Mouse (Mus musculus) cerebral cortex, adult 2 months (tissue): ENCODE measurements around the gene Tifab.

Source experiments
- WGBS: fragments of 180-500 bp; shearing (Covaris S2); methylation state at CpG from one replicate; pipeline ENCODE4 v1.1.7; 2018; 5-methylcytosine and 5-hydroxymethylcytosine counted together

Tifab gene

DNA sequence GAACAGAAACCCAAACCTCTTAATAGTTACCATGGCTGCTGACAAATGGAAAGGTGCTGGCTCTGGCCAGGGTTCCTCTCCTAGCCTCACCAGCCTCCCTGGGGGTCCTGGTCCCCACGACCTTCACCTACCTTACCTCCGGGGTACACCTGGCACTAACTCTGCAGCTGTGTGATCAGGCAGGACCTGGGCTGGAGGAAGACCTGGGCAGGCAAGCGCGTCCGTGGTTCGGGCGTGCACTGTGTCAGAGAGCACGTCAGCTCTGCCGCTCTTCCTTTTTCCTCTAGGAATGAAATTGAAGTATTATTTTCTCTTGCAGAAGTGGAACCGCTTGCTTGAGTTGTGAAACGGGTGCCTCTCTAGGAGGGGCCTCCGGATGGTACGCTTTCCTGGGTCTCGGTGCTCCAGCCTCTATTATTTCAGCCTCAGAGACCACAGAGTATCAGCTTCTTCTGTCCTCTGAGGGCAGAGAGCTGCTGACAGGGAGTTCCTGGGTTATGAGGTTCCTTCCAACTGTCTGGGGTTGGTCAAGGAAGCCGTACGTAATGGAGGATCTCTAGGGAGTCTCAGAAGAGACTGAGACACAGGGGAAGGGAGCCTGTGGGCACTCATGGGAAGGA is at the start of gene Tifab:
TSS of gene Tifab (minus strand) at position 470 of the 620 bp plus-strand sequence.
- WGBS, result 86% methylated on average over 16 of the region's 16 CpGs

DNA sequence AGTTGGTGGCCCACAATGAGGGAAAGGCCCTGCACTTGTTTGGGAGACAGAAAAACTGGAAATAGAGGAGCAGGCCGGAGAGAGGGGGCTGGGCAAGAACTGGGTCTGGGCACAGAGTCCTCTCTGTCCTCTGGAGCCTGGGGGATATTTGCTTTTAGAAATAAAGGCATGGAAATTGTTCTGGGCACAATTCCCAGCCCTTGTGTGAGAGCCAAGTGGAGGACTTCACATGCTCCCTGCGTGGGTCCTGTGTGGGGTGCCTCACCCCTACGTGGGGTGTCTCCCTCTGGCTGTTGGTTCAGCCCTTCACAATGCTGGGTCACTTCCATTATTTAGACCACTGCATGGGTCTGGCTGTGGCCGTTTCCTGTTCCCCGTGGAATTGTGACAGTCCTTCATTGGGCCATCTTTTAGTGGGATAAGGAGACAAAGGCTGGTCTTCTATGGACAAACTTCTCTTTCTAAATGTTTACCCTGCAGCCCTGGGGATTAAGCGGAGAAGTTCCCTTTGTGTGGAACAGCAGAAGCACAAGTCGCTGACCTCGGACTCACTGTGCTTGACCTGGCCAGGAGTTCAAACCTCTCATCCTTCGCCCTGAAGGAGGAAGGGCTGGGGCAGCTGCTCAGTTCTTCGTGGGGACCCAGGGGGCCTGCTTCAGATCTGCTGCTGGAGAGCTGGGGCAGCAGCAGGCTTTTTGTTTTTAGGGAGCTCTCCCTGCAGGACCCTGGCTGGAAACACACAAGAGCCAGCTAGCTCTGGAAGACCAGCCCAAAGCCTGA is 47.7 kb upstream of the Tifab start:
- WGBS, result 41% methylated on average over 10 of the region's 10 CpGs

DNA sequence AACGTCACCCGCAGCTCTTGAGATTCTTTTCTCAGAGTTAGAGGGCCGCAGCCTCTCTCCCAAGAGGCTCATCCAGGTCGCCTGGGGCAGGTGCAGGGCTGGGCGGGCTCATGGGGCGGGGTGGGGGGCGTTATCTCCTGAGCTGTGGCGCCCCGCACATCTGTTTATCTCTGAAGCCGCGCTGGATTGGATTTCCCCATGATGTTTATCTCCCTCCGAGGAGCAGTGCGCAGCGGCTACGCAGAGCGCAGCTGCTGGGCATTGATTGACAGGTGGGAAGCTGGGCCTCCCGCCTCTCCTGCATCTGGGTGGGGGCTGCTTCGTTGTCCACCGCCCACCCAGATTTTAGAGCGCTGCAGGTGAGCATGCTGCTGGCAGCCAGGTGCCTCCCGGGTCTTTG is 44.9 kb upstream of the Tifab start:
- 65% methylated on average over 21 of the region's 21 CpGs for WGBS

DNA sequence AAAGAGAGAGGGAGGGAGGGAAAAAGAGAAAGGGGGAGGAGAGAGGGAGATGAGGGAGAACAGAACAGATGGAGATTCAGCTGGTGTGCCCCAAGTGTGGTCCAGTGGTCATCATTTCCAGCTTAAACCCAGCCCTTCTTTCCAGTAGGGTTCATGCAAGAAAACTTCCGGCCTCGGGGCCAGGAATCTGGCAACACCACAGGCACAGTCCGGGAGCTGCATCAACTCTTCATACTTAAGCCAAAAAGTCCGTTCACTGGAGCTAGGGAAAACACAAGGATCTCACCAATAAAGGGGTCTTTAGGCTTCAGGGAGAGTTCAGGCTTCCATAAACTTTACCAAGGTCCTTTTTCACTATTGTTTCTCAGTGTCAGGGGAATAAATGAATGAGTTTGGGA is 44.2 kb upstream of the Tifab start:
- WGBS, result 59% methylated on average over 4 of the region's 4 CpGs

DNA sequence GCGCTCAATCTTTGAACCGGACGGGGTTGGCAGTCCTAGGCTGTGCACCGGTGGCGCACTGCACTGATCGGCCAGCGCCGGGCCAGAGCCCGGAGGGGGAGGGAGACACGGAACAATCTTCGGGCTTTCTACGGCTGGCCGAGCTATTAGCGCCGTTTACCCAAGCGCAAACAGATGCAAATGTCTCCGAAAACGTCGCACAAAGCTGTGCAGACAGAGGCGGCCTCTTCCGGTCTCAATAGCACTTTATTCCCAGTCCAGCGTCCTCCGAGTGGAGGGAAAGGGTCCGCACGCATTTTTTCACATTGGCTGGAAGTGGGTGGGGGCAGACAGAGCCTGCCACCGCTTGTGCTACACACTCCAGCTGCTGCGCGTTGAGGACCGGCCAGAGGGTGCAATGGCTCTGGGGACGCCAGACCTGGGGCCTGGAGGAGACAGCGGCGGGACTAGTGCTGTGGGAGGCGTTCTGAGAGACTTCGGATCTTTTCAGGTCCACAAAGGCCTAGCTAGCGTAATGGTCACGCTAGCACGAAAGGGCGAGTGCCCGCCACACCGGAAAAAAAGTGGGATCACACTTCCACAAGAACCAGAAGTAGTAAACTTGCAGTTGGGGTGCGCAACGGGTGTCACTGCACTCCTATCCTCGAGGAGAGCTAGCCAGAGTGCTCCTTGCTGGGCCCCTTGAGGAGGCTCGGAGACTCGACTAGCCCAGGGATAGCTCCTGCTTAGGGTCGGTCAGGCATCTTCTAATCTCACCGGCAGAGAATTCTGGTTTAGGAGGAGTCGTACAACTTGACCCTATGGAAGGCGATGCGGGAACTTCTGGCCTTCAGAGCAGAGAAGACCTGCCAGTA is 43.5 kb upstream of the Tifab start:
- WGBS, result 19% methylated on average over 50 of the region's 50 CpGs

DNA sequence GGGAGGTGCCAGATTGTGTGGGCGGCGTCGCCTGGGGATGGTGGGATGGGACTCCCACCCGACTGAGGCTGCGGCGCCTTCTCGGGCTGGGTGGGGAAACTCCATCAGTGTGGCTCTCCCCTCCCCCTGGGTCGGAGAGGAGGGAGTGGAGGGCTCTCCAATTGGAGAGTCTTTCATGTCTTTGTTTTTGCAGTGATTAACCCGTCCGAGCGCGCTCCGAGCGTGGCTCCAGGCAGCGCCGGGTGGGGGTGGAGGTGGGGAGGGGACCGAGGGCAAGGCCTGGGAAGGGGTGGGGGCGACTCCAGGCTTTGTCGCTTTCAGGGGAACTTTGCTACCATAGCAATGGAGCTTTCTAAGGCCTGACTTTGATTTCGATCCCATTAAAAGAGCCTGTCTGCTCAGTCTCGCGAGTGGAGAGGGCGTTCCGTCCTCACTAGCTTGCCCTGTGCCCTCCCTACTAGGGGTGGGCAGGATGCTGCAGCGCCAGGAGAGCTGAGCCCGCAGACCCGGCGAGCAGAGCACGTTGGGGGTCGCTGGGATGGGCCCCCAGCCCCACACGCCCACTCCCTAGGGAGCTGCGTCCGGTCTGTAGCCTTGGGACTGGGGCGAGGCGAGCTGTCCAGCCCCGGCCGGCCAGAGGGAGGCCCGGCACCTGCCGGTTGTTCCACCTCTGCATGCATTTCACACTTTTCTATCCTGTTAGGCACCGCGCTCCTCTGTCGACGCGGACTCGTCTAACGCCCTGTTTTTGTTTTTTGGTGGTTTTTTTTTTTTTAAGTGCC is 42.6 kb upstream of the Tifab start:
- 4% methylated on average over 46 of the region's 46 CpGs for WGBS

DNA sequence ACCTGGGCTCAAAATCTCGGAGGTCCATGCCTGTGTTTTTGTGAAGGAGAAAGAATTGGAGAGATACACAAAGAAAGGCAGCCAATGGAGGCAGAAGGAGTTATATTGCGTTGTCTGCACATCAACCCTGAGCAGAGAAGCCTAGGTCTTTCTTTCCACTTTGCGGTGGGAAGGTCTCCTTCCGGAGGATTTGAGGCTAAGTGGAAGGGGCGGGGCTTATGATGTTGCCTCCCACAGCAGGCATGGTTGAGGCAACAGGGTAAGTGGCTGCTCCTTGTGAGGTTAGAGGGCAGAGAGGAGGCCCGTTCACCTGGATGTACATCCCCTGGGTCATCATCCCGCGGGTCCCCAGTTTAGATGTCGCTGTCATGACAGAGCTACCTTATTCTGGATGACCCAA is 40.6 kb upstream of the Tifab start:
- WGBS, result 83% methylated on average over 9 of the region's 9 CpGs

DNA sequence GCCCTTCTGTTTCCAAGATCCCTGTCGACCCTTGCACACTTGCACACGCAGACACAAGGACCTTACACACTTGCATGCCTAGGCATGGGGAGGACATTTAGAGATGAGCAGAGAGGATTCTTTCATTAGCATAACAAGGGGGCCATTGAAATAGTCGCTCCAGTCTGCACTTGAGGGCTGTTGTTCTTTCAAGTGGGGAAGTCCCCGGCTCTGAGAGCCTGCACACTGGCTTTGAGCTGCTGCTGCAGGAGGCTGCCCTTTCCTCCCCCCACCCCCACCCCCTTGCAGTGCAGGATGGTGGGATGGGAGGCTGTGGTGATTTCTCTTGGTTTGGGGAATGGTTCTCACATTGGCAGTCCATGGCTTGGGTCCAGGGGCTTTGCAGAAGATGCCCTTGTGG is 37.4 kb upstream of the Tifab start:
- 52% methylated on average over 4 of the region's 4 CpGs for WGBS

DNA sequence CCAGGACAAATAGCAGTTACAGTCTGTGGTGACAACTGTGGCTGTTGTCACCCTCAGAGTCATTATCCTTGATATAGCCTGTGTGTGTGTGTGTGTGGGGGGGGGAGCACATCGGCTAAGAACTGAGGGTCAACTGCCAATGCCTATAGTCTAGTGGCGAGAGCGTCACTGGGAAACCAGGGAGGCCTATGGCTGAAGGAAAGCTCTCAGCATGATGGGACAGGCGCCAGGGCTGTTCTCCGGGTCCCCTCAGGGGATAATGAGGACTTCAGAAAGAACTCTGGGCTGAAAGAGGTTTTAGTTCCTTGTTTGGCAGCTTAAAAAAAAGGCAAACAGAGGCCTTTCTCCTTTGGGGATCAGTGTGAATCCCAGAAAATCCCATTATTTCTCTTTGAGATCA is 35.9 kb upstream of the Tifab start:
- 66% methylated on average over 5 of the region's 5 CpGs for WGBS

DNA sequence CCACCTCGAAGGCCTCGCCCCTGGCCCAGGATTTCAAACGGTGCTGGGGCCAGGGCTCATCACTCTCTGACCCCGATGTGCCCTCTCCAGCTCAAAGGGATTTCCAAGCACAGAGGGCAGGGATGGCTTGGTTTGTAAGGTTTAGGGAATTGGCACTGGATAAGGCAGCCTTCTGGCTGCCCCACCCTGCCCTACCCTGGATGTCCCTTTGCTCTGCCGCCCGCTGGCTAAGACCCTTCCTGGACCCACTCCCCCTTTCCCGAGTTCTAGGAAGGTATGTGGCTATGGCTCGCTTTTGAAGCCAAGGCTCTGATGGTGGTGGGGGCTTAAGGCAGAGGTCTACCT is 30.4 kb upstream of the Tifab start:
- WGBS, result 48% methylated on average over 8 of the region's 8 CpGs

DNA sequence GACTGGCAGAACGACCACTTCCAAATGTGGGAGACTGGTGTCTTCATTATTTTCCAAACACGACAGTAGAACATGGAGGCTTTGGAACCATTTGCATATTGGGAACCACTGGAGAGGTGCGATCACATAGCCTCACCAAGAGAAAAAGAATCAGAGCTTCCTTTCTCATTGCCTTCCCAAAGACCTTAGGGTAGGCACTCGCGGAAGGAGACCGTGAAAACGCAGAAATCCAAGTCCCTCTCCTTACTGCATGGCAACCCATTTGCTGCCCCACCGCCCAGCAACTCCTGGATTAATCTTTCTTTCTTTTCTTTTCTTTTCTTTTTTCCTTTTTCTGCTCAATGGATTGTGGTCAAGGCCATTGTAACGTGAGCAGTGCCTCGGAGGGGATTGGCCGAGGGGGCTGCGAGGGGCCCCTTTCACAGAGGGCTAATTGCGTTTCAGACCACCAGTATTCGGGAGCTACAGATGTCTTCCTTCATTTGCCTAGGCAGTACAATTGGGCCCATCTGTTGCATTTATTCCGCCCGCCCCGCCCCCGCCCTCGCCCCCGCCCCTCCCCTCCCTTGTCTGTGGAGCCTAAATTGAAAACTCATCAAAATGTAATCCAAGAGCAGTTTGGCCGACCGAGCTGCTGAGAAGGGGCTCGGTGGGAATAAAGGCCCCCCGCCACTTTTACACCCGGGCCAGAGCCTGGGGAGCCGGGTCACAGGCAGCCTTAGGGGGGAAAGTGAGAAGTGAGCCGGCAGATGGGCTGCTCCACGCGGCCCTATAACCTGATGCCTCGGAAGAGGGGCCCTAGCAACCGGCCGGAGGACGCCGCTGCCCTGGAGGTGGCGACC is 29.8 kb upstream of the Tifab start:
- 28% methylated on average over 35 of the region's 35 CpGs for WGBS

DNA sequence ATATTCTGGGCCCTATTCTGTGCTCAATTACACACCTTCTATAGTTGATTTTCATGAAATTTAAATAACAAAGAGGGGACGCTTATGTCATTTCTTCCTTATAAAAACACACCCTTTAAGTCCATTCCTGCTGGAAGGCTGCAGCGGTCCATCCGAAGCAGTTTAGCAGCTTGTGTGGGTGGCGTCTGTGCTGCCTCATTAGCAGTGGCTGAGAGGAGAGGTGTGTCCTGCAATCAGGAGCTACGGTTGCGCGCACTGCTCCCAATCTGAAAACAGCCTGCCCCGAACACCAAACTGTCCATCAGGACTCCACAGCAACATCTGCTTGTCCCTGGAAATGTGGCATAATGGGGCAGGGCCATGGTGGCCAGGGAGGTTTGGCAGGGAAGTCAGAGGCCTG is 20.8 kb upstream of the Tifab start:
- WGBS, result 73% methylated on average over 8 of the region's 8 CpGs

DNA sequence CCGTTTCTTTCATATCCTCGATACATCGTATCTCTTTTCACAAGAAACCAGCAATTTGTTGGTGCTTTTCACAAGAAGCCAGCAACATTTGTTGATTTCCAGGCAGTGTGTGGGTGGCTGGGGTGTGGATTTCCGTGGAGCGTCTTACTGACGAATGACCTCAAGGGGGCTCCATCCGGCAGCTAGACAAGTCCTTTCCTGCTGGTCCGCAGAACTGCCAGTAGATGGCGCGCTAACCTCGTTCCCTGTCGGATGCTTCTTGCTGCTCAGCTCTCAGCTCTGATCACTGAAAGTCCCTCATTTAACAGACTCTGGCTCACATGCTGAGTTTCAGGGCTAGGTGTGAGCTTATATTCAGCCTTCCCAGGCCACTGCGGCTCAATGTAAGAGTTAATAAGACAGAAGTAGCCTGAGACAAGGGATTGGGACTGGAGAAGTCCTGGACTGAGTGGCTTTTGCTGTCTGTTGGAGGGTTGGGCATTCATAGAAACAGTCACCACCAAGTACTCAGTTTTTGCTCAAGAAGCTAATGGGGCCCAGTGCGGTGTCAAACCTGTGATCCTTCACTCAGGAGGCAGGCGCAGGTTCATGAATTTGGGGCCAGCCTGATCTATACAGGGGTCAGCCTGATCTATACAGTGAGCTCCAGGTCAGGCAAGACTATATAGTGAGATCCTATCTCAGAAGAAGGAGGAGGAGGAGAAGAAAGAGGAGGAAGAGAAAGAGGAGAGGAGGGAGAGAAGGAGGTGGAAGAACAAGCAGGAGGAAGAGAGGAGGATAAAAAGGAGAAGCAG is 19.0 kb upstream of the Tifab start:
- WGBS, result 9% methylated on average over 15 of the region's 15 CpGs

DNA sequence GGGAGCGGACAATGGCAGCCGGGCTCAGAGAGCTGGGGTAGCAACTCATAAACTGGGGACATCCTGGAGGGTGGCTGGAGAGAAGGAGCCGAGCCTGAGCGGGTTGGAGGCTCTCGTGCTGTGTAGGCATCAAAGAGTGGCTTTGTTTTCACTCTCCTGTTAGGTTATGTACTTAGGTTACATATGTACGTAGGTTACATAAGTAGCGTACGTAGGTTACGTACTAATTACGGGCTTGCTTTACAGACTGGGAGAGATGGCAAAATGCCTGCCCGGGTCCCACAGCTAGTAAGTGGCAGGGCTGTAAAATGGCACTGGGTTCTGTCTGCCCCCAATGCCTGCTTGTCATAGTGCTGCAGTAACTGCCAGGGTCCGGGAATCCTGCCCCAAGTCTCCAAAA is 18.3 kb upstream of the Tifab start:
- WGBS, result 54% methylated on average over 12 of the region's 12 CpGs

DNA sequence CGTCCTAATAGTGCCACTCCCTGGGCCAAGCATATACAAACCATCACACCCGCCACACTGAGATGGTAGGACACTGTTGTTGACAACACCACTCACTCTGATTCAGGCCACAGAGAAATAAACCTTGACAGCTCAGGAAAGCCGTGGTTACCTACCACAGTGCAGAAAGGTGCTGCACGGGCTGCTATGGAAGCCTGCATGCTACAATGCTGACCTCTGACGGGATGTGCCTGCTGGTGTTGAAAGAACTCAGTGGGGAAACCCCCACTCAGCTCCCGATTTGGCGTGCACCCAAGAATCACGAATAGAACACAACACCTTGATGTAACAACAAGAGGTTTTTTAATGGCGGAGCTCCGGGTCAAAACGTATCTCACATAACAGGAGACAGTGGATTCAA is 17.1 kb upstream of the Tifab start:
- WGBS, result 84% methylated on average over 11 of the region's 11 CpGs

DNA sequence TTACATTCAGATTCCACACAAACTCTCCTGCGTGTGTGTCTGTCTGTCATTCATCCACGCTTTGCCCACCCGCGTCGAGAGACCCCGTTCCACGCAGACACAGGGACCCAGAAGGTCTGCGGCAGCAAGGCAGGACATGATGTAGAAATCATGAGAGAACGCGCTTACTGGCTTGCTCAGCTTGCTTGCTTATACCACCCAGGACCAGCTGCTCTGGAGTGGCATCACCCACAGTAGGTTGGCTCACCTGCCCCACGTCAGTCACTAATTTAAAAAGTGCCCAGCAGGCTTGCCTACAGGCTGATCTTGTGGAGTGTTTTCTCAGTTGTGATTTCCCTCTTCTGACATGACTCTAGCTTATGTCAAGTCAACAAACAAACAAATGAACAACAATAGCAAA is 15.5 kb upstream of the Tifab start:
- WGBS, result 97% methylated on average over 11 of the region's 11 CpGs

DNA sequence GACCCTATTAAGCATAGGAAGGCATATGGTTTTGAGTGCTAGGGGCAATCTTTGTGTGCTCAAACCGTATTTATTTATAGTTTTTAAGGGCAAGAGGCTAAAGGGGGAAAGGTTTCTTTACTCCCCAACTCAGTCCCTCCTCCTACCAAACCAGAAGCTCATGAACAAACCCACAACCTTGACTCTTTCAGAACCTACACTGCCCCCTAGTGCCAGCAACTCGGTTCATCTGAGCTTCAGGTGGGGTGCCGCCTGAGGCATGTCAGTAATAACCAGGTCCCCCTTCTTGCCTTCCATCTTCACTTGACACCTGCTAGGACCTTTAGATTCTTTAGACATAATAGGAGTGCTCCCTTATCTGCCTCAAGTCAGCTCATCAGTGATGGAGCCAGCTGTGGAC is 12.5 kb upstream of the Tifab start:
- 47% methylated on average over 3 of the region's 3 CpGs for WGBS

DNA sequence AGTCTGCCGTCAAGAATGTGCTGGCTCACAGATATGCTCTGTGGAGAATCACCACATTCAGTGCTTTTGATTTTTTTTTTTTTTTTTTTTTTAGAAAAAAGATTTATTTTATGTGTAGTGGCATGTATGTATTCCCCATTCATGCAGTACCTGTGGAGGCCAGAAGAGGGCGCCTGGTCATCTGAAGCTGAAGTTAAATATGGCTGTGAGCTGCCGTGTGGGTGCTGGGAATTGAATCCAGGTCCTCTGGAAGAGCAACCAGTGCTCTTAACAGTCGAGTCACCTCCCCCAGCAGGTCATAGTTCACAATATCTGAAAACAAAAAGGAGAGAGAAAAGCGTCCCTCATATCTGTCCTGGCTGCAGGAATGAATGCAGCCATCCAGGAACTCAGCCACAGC is 11.0 kb upstream of the Tifab start:
- 74% methylated on average over 5 of the region's 5 CpGs for WGBS

DNA sequence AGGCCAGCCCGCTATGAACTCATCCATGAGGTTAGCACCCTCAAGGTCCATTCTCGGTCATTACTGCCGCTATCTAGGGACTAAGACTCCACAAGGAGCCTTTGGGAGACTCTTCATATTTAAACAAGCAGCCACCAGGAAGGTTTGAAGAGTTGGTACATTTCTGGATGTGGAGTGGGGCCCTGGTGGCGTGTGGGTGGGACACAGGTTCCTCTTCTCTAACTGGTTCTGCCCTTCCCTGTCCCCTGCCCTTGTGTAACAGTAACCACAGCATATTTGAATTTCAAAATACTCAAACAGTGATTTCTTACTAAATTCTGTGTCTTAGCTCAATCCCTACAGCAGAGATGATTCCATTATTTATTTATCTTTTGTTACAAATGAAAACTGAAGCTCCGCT is 5.0 kb upstream of the Tifab start:
- 87% methylated on average over 5 of the region's 5 CpGs for WGBS

DNA sequence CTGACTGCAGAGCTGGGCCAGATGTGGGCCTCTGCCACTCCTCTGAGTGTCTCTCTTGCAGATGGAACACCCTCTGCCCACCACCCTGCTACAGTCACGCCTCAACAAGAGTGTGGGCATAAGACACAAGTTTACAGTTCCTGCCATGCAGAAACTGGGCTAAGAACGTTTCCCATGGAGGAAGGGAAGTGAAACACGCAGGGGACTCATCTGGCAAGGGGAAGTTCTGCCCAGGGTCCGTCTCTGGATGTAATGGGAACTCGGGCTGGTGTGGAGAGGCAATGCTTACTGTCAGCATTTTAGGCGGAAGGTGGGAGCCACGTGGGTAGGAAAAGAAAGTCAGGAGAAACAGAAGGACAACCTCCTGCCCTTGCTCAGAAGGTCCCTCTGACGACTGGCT is 2.7 kb upstream of the Tifab start:
- 67% methylated on average over 8 of the region's 8 CpGs for WGBS
